Mouse (Mus musculus): ENCODE measurements around the gene Ranbp2. TPM values are rescaled to one million over a fixed set of nuclear protein-coding genes. Genes with fewer than 3 reads are reported as not detected.
A peak's percentile ranks its signal among the peaks of the same experiment; 100 is the strongest.

Gene Ranbp2
- polyA plus RNA-seq (2015; fragmentation: Nextera tagmentation; extraction: Ambion mirVana) = 8.9 and 9.0 TPM in 2 replicates

DNA sequence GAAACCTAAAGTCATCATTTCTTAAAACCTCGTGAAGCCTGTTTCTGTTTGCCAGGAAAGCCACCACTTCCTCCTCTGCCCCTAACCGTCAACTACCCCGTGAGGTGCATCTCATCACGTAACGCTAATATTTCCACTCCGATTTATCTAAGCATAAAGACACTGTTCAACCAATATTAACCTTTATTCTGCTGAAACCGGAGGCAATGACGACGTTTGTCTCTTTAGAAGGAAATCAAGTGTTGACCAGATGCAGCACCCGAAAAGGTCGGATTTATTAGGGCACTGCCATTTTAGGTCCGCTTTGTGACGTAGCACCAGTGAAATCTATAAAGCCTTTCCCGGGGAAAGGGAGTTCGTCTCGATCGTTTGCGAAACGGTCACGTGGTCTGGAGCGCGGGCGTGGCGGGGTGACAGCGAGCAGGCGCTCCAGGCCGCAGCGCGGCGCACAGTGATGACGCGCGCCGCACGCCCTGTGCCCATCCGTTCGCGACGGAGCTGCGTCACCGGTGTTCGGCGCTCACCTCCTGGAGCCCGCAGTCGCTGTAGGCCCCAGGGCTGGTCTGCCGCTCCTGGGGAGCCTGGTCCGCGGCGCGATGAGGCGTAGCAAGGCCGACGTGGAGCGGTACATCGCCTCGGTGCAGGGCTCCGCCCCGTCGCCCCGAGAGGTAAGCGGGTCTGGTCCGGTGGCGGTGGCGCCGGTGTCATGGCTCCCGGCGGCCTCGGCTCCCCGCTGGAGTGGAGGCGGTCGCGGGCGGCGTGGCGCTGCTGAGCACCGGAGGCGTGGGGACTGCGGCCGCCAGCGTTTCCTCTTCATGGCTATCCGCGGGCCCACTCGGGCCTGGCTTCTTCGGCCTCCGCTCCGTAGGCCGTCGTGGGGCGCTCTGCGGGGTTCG lies at the start of gene Ranbp2:
Ranbp2 (plus strand) TSS at position 537 of the 896 bp plus-strand sequence.
- Histone ChIP-seq H3K4me2 (replicated peaks; ENCODE audit: low read depth) (peak within 1 kb of the TSS; percentile 61), H3K9ac (ENCODE audit: low read length) (peak within 1 kb of the TSS; percentile 98), H3K27ac (replicated peaks) (peak within 1 kb of the TSS; percentile 98), H3K4me3 (ENCODE audit: low read depth, low read length) (peak within 1 kb of the TSS; percentile 96), H3K36me3 (ENCODE audit: control insufficient read depth, insufficient read depth, low read length) (no peaks in the 10 kb centered on the region), H3K9me3 (ENCODE audit: control insufficient read depth, low read length) (no peaks in the 10 kb centered on the region), H3K4me1 (replicated peaks; ENCODE audit: control insufficient read depth, insufficient read depth) (no peaks in the 10 kb centered on the region), H3K27me3 (ENCODE audit: control insufficient read depth, insufficient read depth, low read length) (no peaks in the 10 kb centered on the region)
- ATAC-seq (ENCODE audit: low FRiP score, low TSS enrichment) (peak; percentile 99), DNase-seq (ENCODE audit: low spot score) (peak; percentile 99)
- TF ChIP-seq CTCF (IDR thresholded peaks at IDR 0.05; ENCODE audit: low read depth) (0 out of 2 replicates have a peak, but pooled peaks have one; percentile 25), EP300 (optimal IDR thresholded peaks at IDR 0.05) (peak; percentile 13)
- under 1% methylated on average over 85 of the region's 91 CpGs for WGBS

DNA sequence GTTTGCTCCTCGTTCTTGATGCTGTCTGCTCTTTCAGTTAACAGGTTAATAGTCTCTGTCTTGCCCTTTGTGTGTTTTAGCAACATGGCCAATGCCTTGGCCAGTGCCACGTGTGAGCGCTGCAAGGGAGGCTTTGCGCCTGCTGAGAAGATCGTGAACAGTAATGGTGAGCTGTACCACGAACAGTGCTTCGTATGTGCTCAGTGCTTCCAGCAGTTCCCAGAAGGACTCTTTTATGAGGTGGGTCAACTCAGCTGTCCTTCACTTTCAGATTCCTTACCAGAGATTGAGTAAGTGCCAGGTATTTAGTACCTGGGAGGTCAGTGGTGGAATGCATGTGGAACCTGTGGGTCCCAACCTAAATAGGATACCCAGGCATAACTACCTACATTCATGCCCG lies 47.8 kb upstream of the Ranbp2 start:
- no peak for DNase-seq (ENCODE audit: low spot score)
- no peaks in the 10 kb centered on the region for H3K27me3 ChIP-seq (ENCODE audit: control insufficient read depth, insufficient read depth, low read length)
- 91% methylated on average over 8 of the region's 8 CpGs for WGBS
- H3K4me1 ChIP-seq (replicated peaks; ENCODE audit: control insufficient read depth, insufficient read depth) = no peaks in the 10 kb centered on the region
- H3K27ac ChIP-seq (replicated peaks) = no peak overlapping the region
- H3K36me3 ChIP-seq (ENCODE audit: control insufficient read depth, insufficient read depth, low read length) = peaks cover 4% of the 10 kb centered on the region; the same call in 1 of the 2 replicates
- no peak overlapping the region for H3K4me2 ChIP-seq (replicated peaks; ENCODE audit: low read depth)
- TF ChIP-seq EP300 (optimal IDR thresholded peaks at IDR 0.05) = no peak
- no peak for TF ChIP-seq CTCF (IDR thresholded peaks at IDR 0.05; ENCODE audit: low read depth)
- H3K9ac ChIP-seq (ENCODE audit: low read length) = no peak overlapping the region
- H3K4me3 ChIP-seq (ENCODE audit: low read depth, low read length) = no peak overlapping the region
- no peak for ATAC-seq (ENCODE audit: low FRiP score, low TSS enrichment)
- H3K9me3 ChIP-seq (ENCODE audit: control insufficient read depth, low read length) = no peaks in the 10 kb centered on the region

GRCm38 (mm10) chr10:58401838-58402237 lies 44.9 kb upstream of the Ranbp2 start:
- no peak for TF ChIP-seq CTCF (IDR thresholded peaks at IDR 0.05; ENCODE audit: low read depth)
- no peak for TF ChIP-seq EP300 (optimal IDR thresholded peaks at IDR 0.05)
- Histone ChIP-seq H3K27ac (replicated peaks) (no peak overlapping the region), H3K4me3 (ENCODE audit: low read depth, low read length) (no peak overlapping the region), H3K27me3 (ENCODE audit: control insufficient read depth, insufficient read depth, low read length) (no peaks in the 10 kb centered on the region), H3K4me1 (replicated peaks; ENCODE audit: control insufficient read depth, insufficient read depth) (no peaks in the 10 kb centered on the region), H3K9ac (ENCODE audit: low read length) (no peak overlapping the region), H3K36me3 (ENCODE audit: control insufficient read depth, insufficient read depth, low read length) (peaks cover 4% of the 10 kb centered on the region; the same call in 1 of the 2 replicates), H3K9me3 (ENCODE audit: control insufficient read depth, low read length) (no peaks in the 10 kb centered on the region), H3K4me2 (replicated peaks; ENCODE audit: low read depth) (no peak overlapping the region)
- 43% methylated on average over 3 of the region's 3 CpGs for WGBS
- DNase-seq (ENCODE audit: low spot score) (no peak), ATAC-seq (ENCODE audit: low FRiP score, low TSS enrichment) (no peak)

DNA sequence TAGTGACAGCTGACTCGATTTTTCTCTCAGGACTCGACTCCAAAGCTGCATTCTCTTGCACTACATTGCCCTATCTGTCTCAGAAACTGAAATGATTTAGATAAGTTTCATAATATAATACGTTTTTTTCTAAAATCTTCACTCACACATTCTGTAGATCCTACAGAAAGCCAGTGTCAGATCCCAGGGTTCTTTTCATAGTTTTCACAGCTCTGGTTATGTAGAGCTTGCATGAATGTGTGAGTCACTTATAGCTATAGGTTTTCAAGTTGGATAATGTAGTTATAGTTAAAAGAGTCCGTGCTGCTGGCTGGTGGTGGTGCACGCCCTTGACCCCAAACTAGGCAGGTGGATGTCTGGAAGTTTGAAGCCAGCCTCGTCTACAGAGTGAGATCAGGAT lies 42.1 kb upstream of the Ranbp2 start:
- WGBS = 83% methylated on average over 6 of the region's 6 CpGs
- ATAC-seq (ENCODE audit: low FRiP score, low TSS enrichment) (no peak), DNase-seq (ENCODE audit: low spot score) (no peak)
- no peaks in the 10 kb centered on the region for H3K9me3 ChIP-seq (ENCODE audit: control insufficient read depth, low read length)
- no peaks in the 10 kb centered on the region for H3K4me1 ChIP-seq (replicated peaks; ENCODE audit: control insufficient read depth, insufficient read depth)
- no peak overlapping the region for H3K9ac ChIP-seq (ENCODE audit: low read length)
- 0 out of 2 replicates have a peak, but pooled peaks cover 6% of the 10 kb centered on the region for H3K36me3 ChIP-seq (ENCODE audit: control insufficient read depth, insufficient read depth, low read length)
- no peak overlapping the region for H3K4me2 ChIP-seq (replicated peaks; ENCODE audit: low read depth)
- H3K27ac ChIP-seq (replicated peaks) = peak overlapping the region; percentile 41; the same call in 1 of the 2 replicates
- TF ChIP-seq CTCF (IDR thresholded peaks at IDR 0.05; ENCODE audit: low read depth) (no peak), EP300 (optimal IDR thresholded peaks at IDR 0.05) (no peak)
- H3K4me3 ChIP-seq (ENCODE audit: low read depth, low read length) = no peak overlapping the region
- no peaks in the 10 kb centered on the region for H3K27me3 ChIP-seq (ENCODE audit: control insufficient read depth, insufficient read depth, low read length)

- no peaks in the 10 kb centered on the region for H3K4me1 ChIP-seq (replicated peaks; ENCODE audit: control insufficient read depth, insufficient read depth)
- TF ChIP-seq CTCF (IDR thresholded peaks at IDR 0.05; ENCODE audit: low read depth) = no peak
- TF ChIP-seq EP300 (optimal IDR thresholded peaks at IDR 0.05) = no peak
- ATAC-seq (ENCODE audit: low FRiP score, low TSS enrichment) (peak; percentile 63), DNase-seq (ENCODE audit: low spot score) (no peak)
- no peaks in the 10 kb centered on the region for H3K27me3 ChIP-seq (ENCODE audit: control insufficient read depth, insufficient read depth, low read length)
- H3K36me3 ChIP-seq (ENCODE audit: control insufficient read depth, insufficient read depth, low read length) = 0 out of 2 replicates have a peak, but pooled peaks cover 6% of the 10 kb centered on the region
- no peak overlapping the region for H3K4me3 ChIP-seq (ENCODE audit: low read depth, low read length)
- peak overlapping the region; percentile 53; the same call in 1 of the 2 replicates for H3K27ac ChIP-seq (replicated peaks)
- no peak overlapping the region for H3K4me2 ChIP-seq (replicated peaks; ENCODE audit: low read depth)
- H3K9ac ChIP-seq (ENCODE audit: low read length) = no peak overlapping the region
- no peaks in the 10 kb centered on the region for H3K9me3 ChIP-seq (ENCODE audit: control insufficient read depth, low read length)
- WGBS = 63% methylated on average over 4 of the region's 4 CpGs
Measured at GRCm38 (mm10) chr10:58405285-58405948, 41.3 kb upstream of the Ranbp2 start.
